Mouse (Mus musculus) liver, embryonic 14.5 days (tissue): ENCODE data around the gene Suv39h2. TPM values are rescaled to one million over a fixed set of nuclear protein-coding genes. Genes with fewer than 3 reads are reported as not detected.

Source experiments
- ATAC-seq: fragments of 200-750 bp; cut with Nextera tagmentation; 2 replicates; pipeline ENCODE4 v1.8.0; 2017; ENCODE audit warnings: moderate number of reproducible peaks, mild to moderate bottlenecking, moderate library complexity; ENCODE audit not compliant: insufficient read depth
- DNase-seq, 3 experiments: peaks; one replicate each; pipeline ENCODE4 v3.0.0-alpha.2; 2012 to 2013; ENCODE audit warnings: low read depth in 3 of 3, low spot score in 3 of 3
- H3K27ac ChIP-seq: fragments of 300-500 bp; sonication (generic); 2 replicates; pipeline ENCODE4 v1.5.1; 2014; ENCODE audit warnings: moderate library complexity, mild to moderate bottlenecking, control low read depth, inconsistent platforms
- H3K27me3 ChIP-seq: fragments of 300-500 bp; sonication (generic); 2 replicates; pipeline ENCODE4 v1.6.1; 2014; ENCODE audit warnings: mild to moderate bottlenecking, low read length, moderate library complexity; ENCODE audit not compliant: control insufficient read depth, insufficient read depth
- H3K36me3 ChIP-seq: fragments of 300-500 bp; sonication (generic); replicated peaks from 2 replicates; pipeline ENCODE4 v1.6.1; 2014; ENCODE audit warnings: low read depth; ENCODE audit not compliant: control insufficient read depth, insufficient read depth
- H3K4me1 ChIP-seq, 2 experiments: fragments of 200-500 bp in 1 of 2; fragments of 300-500 bp in 1 of 2; sonication (generic) in 1 of 2; replicated peaks; 2 replicates each; pipeline ENCODE4 v1.6.1; 2012 to 2014; ENCODE audit warnings: antibody characterized with exemption in 1 of 2, inconsistent platforms in 1 of 2, low read length in 1 of 2; ENCODE audit not compliant: control insufficient read depth in 2 of 2, insufficient read depth in 2 of 2
- H3K4me2 ChIP-seq: fragments of 300-500 bp; sonication (generic); 2 replicates; pipeline ENCODE4 v1.6.1; 2014; ENCODE audit warnings: low read depth, mild to moderate bottlenecking, control low read depth, moderate library complexity
- H3K4me3 ChIP-seq, 2 experiments: fragments of 200-500 bp in 1 of 2; fragments of 300-500 bp in 1 of 2; sonication (generic) in 1 of 2; 2 replicates each; pipeline ENCODE4 v1.5.1; 2012 to 2014; ENCODE audit warnings: low read depth in 2 of 2, low read length in 2 of 2, mild to moderate bottlenecking in 2 of 2, control low read depth in 1 of 2, inconsistent platforms in 1 of 2, moderate library complexity in 1 of 2; ENCODE audit not compliant: insufficient read depth in 1 of 2
- H3K9ac ChIP-seq: fragments of 300-500 bp; sonication (generic); replicated peaks from 2 replicates; pipeline ENCODE4 v1.6.1; 2014; ENCODE audit warnings: mild to moderate bottlenecking, control low read depth, moderate library complexity
- H3K9me3 ChIP-seq: fragments of 300-500 bp; sonication (generic); 2 replicates; pipeline ENCODE4 v1.6.1; 2016; ENCODE audit warnings: low read length, mixed read lengths; ENCODE audit not compliant: control insufficient read depth
- CTCF ChIP-seq: IDR thresholded peaks from 2 replicates; pipeline ENCODE4 v1.5.1; 2016; ENCODE audit warnings: antibody characterized with exemption, low read depth, control low read depth
- EP300 ChIP-seq: IDR thresholded peaks from 2 replicates; pipeline ENCODE4 v1.6.1; 2016; ENCODE audit warnings: antibody characterized with exemption, low read depth
- whole genome bisulfite sequencing: fragments of 180-500 bp; shearing (Covaris S2); extraction: QIAGEN DNeasy Blood & Tissue Kit; methylation state at CpG from one replicate; pipeline ENCODE4 v1.1.7; 2014; ENCODE audit not compliant: insufficient replicate concordance; 5-methylcytosine and 5-hydroxymethylcytosine counted together
- polyA plus RNA-seq, 2 experiments: library from polyadenylated mRNA; depleted of rRNA in 1 of 2; stranded (reverse) in 1 of 2; unstranded in 1 of 2; fragments of >200 nt; fragmentation: Nextera tagmentation in 1 of 2; extraction: Ambion mirVana in 1 of 2; gene quantifications; 2 replicates each; pipeline versions ENCODE4 v1.2.1 to v1.2.3; 2012 to 2014

Suv39h2 gene
- polyA plus RNA-seq, 2 experiments, result 4.1 to 7.4 TPM

GRCm38 (mm10) chr2:3415676-3416075 lies 59.2 kb downstream of the Suv39h2 start:
- 38% methylated on average over 1 of the region's 1 CpGs for WGBS
- Histone ChIP-seq H3K27ac (no peak overlapping the region), H3K27me3 (peaks cover 4% of the 10 kb centered on the region)

GRCm38 (mm10) chr2:3414241-3414640 lies 60.6 kb downstream of the Suv39h2 start:
- DNase-seq (peak; percentile 30 to 39 (median 33)), ATAC-seq (no peak)
- H3K9ac ChIP-seq, result no peak overlapping the region
- H3K4me1 ChIP-seq, result 0 out of 4 replicates have a peak, but pooled peaks cover 2% of the 10 kb centered on the region in 2 experiments
- H3K4me3 ChIP-seq, result no peak overlapping the region
- peaks cover 4% of the 10 kb centered on the region for H3K27me3 ChIP-seq
- no peak overlapping the region for H3K27ac ChIP-seq
- 29% methylated on average over 4 of the region's 4 CpGs for WGBS
- H3K4me2 ChIP-seq, result no peak overlapping the region
- TF ChIP-seq EP300, result no peak
- peak; percentile 80 for TF ChIP-seq CTCF
- no peaks in the 10 kb centered on the region for H3K9me3 ChIP-seq
- no peaks in the 10 kb centered on the region for H3K36me3 ChIP-seq

More at GRCm38 (mm10) chr2:3415676-3416075, 59.2 kb downstream of the Suv39h2 start:
- DNase-seq (no peak), ATAC-seq (no peak)
- Histone ChIP-seq H3K9me3 (no peaks in the 10 kb centered on the region), H3K4me2 (no peak overlapping the region), H3K36me3 (no peaks in the 10 kb centered on the region), H3K9ac (no peak overlapping the region), H3K4me3 (no peak overlapping the region), H3K4me1 (peaks cover 2% of the 10 kb centered on the region in 2 experiments; a peak in 1 of 4 replicates)
- TF ChIP-seq EP300 (no peak), CTCF (no peak)

- DNase-seq (no peak), ATAC-seq (no peak)
- no peak overlapping the region for H3K27ac ChIP-seq
- no peaks in the 10 kb centered on the region for H3K9me3 ChIP-seq
- no peaks in the 10 kb centered on the region for H3K27me3 ChIP-seq
- no peak overlapping the region for H3K4me2 ChIP-seq
- TF ChIP-seq CTCF (no peak), EP300 (no peak)
- H3K4me1 ChIP-seq, result no peaks in the 10 kb centered on the region
- H3K9ac ChIP-seq, result no peak overlapping the region
- WGBS, result 38% methylated on average over 7 of the region's 7 CpGs
- H3K4me3 ChIP-seq, result no peak overlapping the region
- no peaks in the 10 kb centered on the region for H3K36me3 ChIP-seq
These were observed 67.1 kb downstream of the Suv39h2 start for GRCm38 (mm10) chr2:3407756-3408155.

GRCm38 (mm10) chr2:3405981-3406380 lies 68.8 kb downstream of the Suv39h2 start:
- no peak overlapping the region for H3K4me3 ChIP-seq
- H3K9ac ChIP-seq, result no peak overlapping the region
- no peaks in the 10 kb centered on the region for H3K9me3 ChIP-seq
- WGBS, result 59% methylated on average over 4 of the region's 4 CpGs
- no peak for DNase-seq
- no peaks in the 10 kb centered on the region for H3K4me1 ChIP-seq
- no peaks in the 10 kb centered on the region for H3K27me3 ChIP-seq
- TF ChIP-seq CTCF (no peak), EP300 (no peak)
- no peak for ATAC-seq
- no peak overlapping the region for H3K27ac ChIP-seq
- H3K4me2 ChIP-seq, result no peak overlapping the region
- no peaks in the 10 kb centered on the region for H3K36me3 ChIP-seq

Other genes starting within 250 kb of the Suv39h2 start
- gene Nmt2, start 190.8 kb downstream of the Suv39h2 start, polyA plus RNA-seq (2012; rRNA removed), result 3.3 and 4.9 TPM in 2 replicates
- gene Nmt2, start 190.8 kb downstream of the Suv39h2 start, polyA plus RNA-seq (2014; fragmentation: Nextera tagmentation; extraction: Ambion mirVana), result 13.5 and 14.1 TPM in 2 replicates
- gene Rpp38, start 142.4 kb downstream of the Suv39h2 start, polyA plus RNA-seq (2012; rRNA removed), result 6.2 and 9.9 TPM in 2 replicates
- gene Rpp38, start 142.4 kb downstream of the Suv39h2 start, polyA plus RNA-seq (2014; fragmentation: Nextera tagmentation; extraction: Ambion mirVana), result 13.2 and 14.4 TPM in 2 replicates
- 0.33 and 0.36 TPM in 2 replicates for gene Acbd7, start 138.9 kb downstream of the Suv39h2 start, polyA plus RNA-seq (2012; rRNA removed)
- gene Acbd7, start 138.9 kb downstream of the Suv39h2 start, polyA plus RNA-seq (2014; fragmentation: Nextera tagmentation; extraction: Ambion mirVana), result 0.48 and 1.0 TPM in 2 replicates
- gene Olah, start 77.8 kb downstream of the Suv39h2 start, polyA plus RNA-seq (2012; rRNA removed), result not detected in 2 replicates
- not detected in 2 replicates for gene Olah, start 77.8 kb downstream of the Suv39h2 start, polyA plus RNA-seq (2014; fragmentation: Nextera tagmentation; extraction: Ambion mirVana)
- not detected in 2 replicates for gene Meig1, start 52.4 kb downstream of the Suv39h2 start, polyA plus RNA-seq (2012; rRNA removed)
- gene Meig1, start 52.4 kb downstream of the Suv39h2 start, polyA plus RNA-seq (2014; fragmentation: Nextera tagmentation; extraction: Ambion mirVana), result not detected in 2 replicates
- gene Dclre1c, start 50.9 kb downstream of the Suv39h2 start, polyA plus RNA-seq (2012; rRNA removed), result 3.8 and 4.6 TPM in 2 replicates
- 3.0 and 4.5 TPM in 2 replicates for gene Dclre1c, start 50.9 kb downstream of the Suv39h2 start, polyA plus RNA-seq (2014; fragmentation: Nextera tagmentation; extraction: Ambion mirVana)
- gene Gm45902, start 37.8 kb upstream of the Suv39h2 start, polyA plus RNA-seq (2012; rRNA removed), result 0.96 and 1.2 TPM in 2 replicates
- gene Gm45902, start 37.8 kb upstream of the Suv39h2 start, polyA plus RNA-seq (2014; fragmentation: Nextera tagmentation; extraction: Ambion mirVana), result 1.5 and 1.9 TPM in 2 replicates
- 32.3 and 50.8 TPM in 2 replicates for gene Hspa14, start 37.8 kb upstream of the Suv39h2 start, polyA plus RNA-seq (2012; rRNA removed)
- 74.0 and 83.8 TPM in 2 replicates for gene Hspa14, start 37.8 kb upstream of the Suv39h2 start, polyA plus RNA-seq (2014; fragmentation: Nextera tagmentation; extraction: Ambion mirVana)
- gene Cdnf, start 38.0 kb upstream of the Suv39h2 start, polyA plus RNA-seq (2012; rRNA removed), result 0.17 and 0.33 TPM in 2 replicates
- gene Cdnf, start 38.0 kb upstream of the Suv39h2 start, polyA plus RNA-seq (2014; fragmentation: Nextera tagmentation; extraction: Ambion mirVana), result 0.08 TPM in 1 of 2 replicates, not detected in the other
- gene Fam107b, start 95.5 kb upstream of the Suv39h2 start, polyA plus RNA-seq (2012; rRNA removed), result 9.8 and 10.3 TPM in 2 replicates
- gene Fam107b, start 95.5 kb upstream of the Suv39h2 start, polyA plus RNA-seq (2014; fragmentation: Nextera tagmentation; extraction: Ambion mirVana), result 20.8 and 21.4 TPM in 2 replicates